Mouse (Mus musculus) ES-CJ7 (cell line): Measurements from ENCODE around the gene Gapdh.
A peak's percentile ranks its signal among the peaks of the same experiment; 100 is the strongest.

Experiments used
- DNase-seq: peaks from one replicate; pipeline ENCODE4 v3.0.0; 2011; ENCODE audit warnings: low read depth, low spot score

The Gapdh gene

DNA sequence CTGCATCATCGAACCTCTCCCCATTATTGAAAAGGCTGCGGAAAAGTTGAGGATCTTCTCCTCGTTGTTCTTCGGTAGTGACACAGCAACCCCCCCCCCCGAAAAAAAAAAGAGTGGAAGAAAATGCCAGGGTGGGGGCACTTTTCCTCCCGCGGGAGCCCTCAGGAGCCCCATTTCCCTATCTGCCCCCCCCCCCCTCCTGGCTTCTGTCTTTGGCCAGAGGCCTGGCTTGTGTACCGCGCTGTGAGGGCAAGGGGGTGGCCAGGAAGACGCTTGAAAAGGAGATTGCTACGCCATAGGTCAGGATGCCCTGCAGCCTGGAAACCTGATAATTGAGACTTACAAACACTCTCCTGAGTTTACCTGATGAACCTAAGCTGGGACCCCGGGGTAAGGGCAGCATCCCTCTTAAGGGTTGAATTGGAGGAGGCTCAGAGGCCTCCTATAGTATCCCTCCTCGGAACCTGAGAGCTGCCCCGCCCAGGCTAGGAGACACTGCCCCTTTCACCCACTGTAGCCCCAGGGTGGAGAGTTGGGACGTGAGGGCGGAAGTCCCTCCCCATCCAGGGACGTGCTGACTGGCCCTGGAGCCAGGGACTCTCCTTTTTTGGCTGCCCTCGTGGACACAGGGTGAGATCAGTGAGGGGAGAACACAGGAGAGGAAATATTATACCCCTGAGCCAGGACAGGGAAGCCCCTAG lies at the start of gene Gapdh:
TSS of gene Gapdh (minus strand) at position 417 of the 701 bp plus-strand sequence.
- peak; percentile 73 for DNase-seq

- DNase-seq = peak; percentile 100
Observed at GRCm38 (mm10) chr6:125215148-125215954, 49.1 kb upstream of the Gapdh start, which contains the start of gene Vamp1. TSS of gene Vamp1 (plus strand) at chr6:125215551.

- no peak for DNase-seq
Observed at GRCm38 (mm10) chr6:125213715-125214114, 47.4 kb upstream of the Gapdh start.

GRCm38 (mm10) chr6:125213129-125213528 lies 46.9 kb upstream of the Gapdh start:
- no peak for DNase-seq

GRCm38 (mm10) chr6:125212621-125213020 lies 46.4 kb upstream of the Gapdh start:
- DNase-seq = no peak

DNA sequence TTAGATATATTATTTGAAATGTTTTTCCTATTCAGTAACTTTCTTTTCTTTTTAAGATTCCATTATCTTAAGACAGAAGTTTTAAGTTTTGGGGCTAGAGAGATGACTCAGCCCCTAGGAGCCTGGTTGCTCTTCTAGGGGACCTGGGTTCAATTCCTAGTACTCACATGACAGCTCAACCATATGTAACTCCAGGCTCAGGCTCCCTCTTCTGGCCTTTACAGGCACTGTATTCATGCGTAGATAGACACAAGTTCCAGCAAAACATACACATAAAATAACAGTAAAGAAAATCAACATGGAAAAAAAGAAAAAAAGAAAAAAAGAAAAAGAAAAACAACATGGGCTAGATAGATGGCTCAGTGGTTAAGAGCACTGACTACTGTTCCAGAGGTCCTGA lies 44.2 kb upstream of the Gapdh start:
- peak; percentile 56 for DNase-seq

GRCm38 (mm10) chr6:125197166-125197565 lies 30.9 kb upstream of the Gapdh start:
- DNase-seq = no peak

GRCm38 (mm10) chr6:125196301-125196700 lies 30.0 kb upstream of the Gapdh start:
- peak; percentile 91 for DNase-seq

DNA sequence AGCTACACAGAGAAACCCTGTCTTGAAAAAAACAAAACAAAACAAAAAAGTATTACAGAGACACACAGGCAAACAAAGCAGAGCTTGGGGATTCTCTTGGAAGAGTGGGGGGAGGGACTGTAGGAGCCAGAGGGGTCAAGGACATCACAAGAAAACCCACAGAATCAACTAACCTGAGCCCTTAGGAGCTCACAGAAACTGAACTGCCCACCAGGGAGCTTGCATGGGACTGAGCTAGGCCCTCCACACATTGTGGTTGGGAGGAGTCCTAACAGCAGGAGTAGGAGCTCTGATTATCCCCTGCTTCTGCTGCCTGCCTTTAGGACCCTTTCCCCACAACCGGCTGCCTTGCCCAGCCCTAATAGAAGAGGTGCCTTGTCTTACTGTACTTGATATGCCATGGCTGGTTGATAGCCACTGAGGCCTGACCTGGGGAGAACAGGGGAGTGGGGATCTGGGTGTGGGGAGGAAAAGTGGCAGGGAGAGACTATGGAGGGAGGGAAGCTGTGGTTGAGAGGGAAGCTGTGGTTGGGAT lies 29.3 kb upstream of the Gapdh start:
- peak; percentile 85 for DNase-seq

- no peak for DNase-seq
Observed at GRCm38 (mm10) chr6:125193390-125193789, 27.1 kb upstream of the Gapdh start.

DNA sequence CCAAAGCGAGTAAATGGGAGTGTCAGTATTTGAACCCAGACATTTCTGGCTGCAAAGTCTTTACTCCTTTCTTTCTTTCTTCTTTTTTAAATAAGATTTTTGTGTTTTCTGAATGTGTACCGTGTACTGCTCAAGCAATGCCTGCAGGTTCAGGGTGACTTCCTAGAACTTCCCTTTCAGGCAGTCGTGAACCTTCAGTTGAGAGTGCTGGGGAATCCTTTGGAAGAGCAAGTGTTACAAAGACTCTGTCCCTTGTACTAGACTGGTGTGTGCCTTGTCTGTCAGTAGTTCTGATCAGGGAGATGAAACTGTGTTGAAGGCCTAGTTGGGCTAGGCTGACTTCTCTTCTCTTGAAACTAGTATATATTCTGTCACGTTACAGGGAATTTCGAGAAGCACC lies 26.6 kb upstream of the Gapdh start:
- DNase-seq = no peak

- DNase-seq = peak; percentile 98
Observed at GRCm38 (mm10) chr6:125192016-125192714, 25.9 kb upstream of the Gapdh start.

DNA sequence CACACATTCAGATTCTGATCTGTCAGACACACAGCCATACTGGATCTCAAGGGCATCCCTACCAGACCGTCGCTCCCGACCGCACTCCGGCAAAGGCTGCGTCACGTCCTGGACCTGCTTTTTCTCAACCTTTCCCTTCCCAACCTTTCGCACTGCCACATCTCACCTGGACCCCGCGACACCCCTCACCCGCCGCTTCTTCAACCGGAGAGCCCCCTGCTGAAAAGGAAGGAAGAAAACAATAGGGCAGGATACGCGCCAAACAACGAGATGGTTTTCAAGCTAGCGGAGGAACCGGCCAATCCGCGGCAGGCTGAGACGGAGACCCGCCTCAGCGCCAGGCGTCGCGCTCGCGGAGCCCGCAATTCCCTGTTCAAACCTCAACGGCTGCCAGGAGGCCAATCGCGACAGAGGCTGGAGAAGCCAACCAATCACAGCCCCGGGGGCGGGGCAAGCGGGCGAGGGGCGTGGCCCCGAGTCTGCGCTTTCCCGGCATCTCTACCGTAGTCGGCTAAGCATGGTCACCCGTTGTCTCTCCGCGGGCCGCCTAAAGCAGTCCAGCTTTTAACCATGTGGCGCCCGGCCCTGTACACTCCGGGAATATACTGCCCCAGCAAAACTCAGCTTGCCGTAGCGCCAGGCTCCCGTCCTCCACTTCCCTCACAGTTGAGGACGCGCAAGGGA lies 25.2 kb upstream of the Gapdh start, which contains the start of the genes Ncapd2 and Mrpl51:
TSS of gene Ncapd2 (minus strand) at position 370 of the 684 bp plus-strand sequence.
TSS of gene Mrpl51 (plus strand) at position 470 of the 684 bp plus-strand sequence.
- DNase-seq = peak; percentile 99

DNA sequence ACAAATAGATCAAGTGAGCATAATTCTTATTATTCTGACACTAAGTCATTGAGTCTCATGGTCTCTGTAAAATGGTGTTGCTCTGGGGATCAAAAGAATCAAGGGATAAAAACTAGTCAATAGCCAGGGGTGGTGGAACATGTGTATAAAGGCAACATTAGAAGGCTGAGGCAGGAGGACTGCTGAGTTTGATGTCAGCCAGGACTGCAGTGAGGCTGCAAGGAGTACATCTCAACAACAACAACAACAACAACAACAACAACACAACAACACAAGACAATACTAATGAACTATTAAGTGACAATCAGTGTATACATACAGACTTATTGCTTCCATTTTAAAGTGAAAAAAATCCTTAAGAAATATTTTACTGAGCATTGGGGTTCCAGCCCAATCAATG lies 24.5 kb upstream of the Gapdh start:
- DNase-seq = no peak

GRCm38 (mm10) chr6:125186203-125186602 lies 19.9 kb upstream of the Gapdh start:
- no peak for DNase-seq

DNA sequence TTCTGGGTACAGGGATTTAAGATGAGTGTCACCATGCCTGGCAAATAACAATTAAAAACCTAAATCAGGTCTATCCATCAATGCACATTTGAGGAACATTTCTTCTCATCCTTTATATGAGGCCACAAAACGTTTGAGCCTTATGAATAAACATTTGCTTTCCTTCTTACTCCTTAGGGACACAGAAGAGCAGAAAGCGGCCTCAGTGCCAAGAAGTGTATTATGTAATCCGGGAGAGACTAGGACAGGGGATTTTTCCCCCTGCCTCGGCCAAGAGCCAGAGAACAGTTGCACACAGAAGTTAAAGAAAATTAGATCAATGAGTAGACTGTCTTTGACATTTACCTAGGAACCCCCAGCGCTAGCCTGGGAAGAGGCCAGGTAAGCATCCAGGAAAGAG lies 15.9 kb upstream of the Gapdh start:
- DNase-seq = no peak

DNA sequence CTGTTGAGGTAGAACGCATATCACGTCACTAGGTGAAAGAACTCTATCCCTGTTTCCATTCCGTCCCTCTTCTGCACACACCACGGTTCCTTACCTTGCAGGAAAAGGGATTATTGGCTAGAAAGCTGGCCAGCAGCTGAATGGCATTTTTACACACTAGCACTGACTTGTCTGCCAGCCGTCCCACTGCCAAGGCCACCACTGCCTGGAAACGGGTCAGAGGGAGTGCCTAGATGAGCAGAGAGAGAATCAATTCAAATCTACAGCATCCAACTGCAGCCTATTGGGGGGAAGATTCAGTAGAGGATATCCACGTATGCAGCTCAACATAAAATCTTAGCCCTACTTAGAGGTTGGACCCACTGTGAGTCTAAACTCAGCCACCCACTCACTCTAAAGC lies 13.3 kb upstream of the Gapdh start:
- DNase-seq = no peak

DNA sequence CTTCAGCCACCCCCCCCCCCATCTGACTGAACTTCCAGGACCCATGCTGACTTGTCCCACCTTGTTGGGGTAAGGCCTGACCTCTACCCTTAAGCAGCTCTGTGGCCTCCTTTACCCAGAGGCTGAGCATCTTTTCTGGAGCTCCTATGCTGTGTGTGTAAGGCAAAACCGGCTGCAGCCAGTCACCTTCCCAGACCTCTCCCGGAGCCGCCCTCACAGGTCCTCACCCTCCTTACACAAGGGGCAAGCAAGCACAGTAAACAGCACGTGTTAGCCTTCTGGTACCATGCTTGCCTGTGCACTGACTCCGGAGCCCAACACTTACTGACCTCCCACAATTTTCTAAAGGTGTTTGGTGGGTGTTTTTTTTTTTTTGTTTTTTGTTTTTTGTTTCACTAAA lies 9.2 kb upstream of the Gapdh start:
- DNase-seq = peak; percentile 76

GRCm38 (mm10) chr6:125173256-125173655 lies 7.0 kb upstream of the Gapdh start:
- no peak for DNase-seq

DNA sequence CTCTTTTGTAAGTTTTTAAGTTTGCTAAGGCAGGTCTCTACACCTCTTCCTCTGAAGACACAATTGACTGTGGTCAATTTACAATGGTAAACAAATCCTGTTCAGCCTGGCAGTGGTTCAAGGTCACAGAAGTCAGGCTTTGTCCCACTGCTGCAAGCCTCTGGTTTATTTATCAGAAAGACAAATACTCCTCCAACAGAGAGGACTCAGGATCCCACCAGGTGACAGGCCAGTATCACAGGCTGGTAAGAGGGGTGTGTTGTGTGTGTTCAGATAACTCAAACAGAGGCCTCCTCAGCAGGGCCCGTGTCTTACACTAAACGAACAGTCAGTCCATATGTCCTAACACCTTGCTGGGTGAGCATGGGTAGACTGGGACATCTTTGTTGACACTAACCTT lies 6.2 kb upstream of the Gapdh start:
- DNase-seq = peak; percentile 91

GRCm38 (mm10) chr6:125170194-125170593 lies 3.9 kb upstream of the Gapdh start:
- no peak for DNase-seq
